Mouse (Mus musculus) kidney, adult 2 months (tissue): ENCODE results near the gene Tango2.

Experiments used
- CTCF ChIP-seq: fragments of 200-500 bp; conservative IDR thresholded peaks from 2 replicates; pipeline ENCODE4 v1.5.1; 2011; ENCODE audit warnings: low read depth, mild to moderate bottlenecking, control low read depth, low read length, moderate library complexity, mixed read lengths; ENCODE audit not compliant: insufficient read depth, insufficient read length
- POLR2A ChIP-seq: fragments of 200-500 bp; IDR thresholded peaks from one replicate; pipeline ENCODE4 v1.6.1; 2011; ENCODE audit warnings: low read depth, low read length, control low read depth

DNA sequence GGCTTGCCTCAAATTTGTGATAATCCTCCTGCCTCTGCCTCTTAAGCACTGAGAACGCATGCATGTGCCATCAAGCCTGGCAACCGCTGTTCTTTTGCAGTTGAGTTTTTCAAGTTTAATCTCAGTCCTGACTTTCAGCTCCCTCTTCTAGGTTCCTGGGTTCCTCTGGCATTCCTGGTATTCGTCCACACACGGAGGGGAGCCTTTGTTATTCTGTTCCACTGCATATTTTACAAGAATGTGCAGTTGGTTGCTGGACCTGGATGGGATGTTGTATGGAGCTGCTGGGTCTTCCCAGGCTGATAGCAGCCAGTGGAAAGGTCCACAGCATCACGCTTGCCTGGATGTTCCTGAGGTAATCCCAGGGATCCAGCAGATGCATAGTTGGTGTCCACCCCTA, 37.5 kb upstream of the Tango2 start:
- TF ChIP-seq CTCF, result no peak
- no peak for TF ChIP-seq POLR2A
